Comparison of ENCODE assay signal across 24 mouse cellular contexts in the genomic region with DNA sequence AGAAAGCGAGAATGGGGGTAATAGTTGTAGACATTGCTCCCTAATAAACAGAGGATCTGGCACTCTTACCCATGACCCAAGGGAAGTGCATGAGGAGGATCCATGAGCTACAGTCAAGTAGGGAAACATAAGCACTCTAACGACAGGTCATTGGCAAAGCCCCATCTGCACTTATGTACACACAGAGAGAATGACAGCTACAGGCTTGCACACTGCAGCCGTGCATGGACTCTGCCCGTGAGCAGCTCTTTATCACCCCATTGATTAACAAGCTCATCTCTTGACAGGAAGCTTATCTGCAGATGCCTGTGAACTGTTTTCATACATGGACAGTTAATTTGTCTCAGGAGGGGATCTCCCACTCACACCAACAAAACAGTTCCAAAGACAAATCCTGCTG.
DNase-seq lines count a peak whose midpoint lies in the region; ATAC-seq and TF ChIP-seq lines count a peak whose summit lies in the region.
"Had no signal": no experiment of that assay in that cellular context is flagged by ENCODE, and none has a peak within 500 bp of the region (broad histone marks: within the 10 kb centered on the region; RNA-seq: fewer than 3 reads in every experiment).

No protein-coding gene starts in this region.

- H3K79me2 ChIP-seq in liver, adult 2 months (ENCODE audit: control insufficient read depth, insufficient read depth, low read length): no peaks in the 10 kb centered on the region

- no peak overlapping the region for H3K4me3 ChIP-seq in heart, embryonic 10.5 days
- no peak overlapping the region for H3K4me3 ChIP-seq in liver, adult 2 months (ENCODE audit: insufficient read depth, low read depth, low read length)
- H3K4me3 ChIP-seq in liver, embryonic 11.5 days (ENCODE audit: low read depth, low read length): no peak overlapping the region
- no peak overlapping the region for H3K4me3 ChIP-seq in liver, embryonic 16.5 days (ENCODE audit: low read depth, low read length)
- H3K4me3 ChIP-seq: forebrain, embryonic 10.5 days; forebrain, embryonic 13.5 days; gastrocnemius, adult 2 months; heart, adult 2 months; heart, embryonic 12.5 days had no signal

- no peaks in the 10 kb centered on the region for H3K9me3 ChIP-seq in heart, embryonic 10.5 days
- no peaks in the 10 kb centered on the region for H3K9me3 ChIP-seq in liver, embryonic 11.5 days (ENCODE audit: control insufficient read depth, low read length)
- no peaks in the 10 kb centered on the region for H3K9me3 ChIP-seq in liver, embryonic 16.5 days (replicated peaks; ENCODE audit: control insufficient read depth, low read length)
- H3K9me3 ChIP-seq: forebrain, embryonic 10.5 days; forebrain, embryonic 13.5 days; heart, embryonic 12.5 days had no signal

- no peak for DNase-seq in heart, embryonic 10.5 days (ENCODE audit: low spot score)
- DNase-seq in heart, adult 18-20 months: no peak
- DNase-seq in liver, adult 2 months (ENCODE audit: extremely low read depth, low read depth, low spot score): peak; percentile 43
- no peak for DNase-seq in liver, embryonic 11.5 days (ENCODE audit: low spot score)
- no peak for DNase-seq in right cerebral cortex, postnatal 25 days
- no peak for DNase-seq in lung, postnatal 25 days (ENCODE audit: low spot score)
- DNase-seq: adrenal gland, postnatal 10 days; adrenal gland, postnatal 36 days; cerebellum, adult 18-20 months; cerebellum, adult 9-10 months; cerebellum, postnatal 14 days; gastrocnemius, adult 2 months; gastrocnemius, postnatal 25 days; heart, adult 2 months; heart, postnatal 14 days; heart, postnatal 4 days had no signal

- H3K27me3 ChIP-seq in heart, embryonic 10.5 days (ENCODE audit: insufficient read depth, poor library complexity, severe bottlenecking): no peaks in the 10 kb centered on the region
- H3K27me3 ChIP-seq in liver, adult 2 months (ENCODE audit: control insufficient read depth, insufficient read depth, low read length): no peaks in the 10 kb centered on the region
- no peaks in the 10 kb centered on the region for H3K27me3 ChIP-seq in liver, embryonic 11.5 days (replicated peaks; ENCODE audit: control insufficient read depth, insufficient read depth, low read length)
- no peaks in the 10 kb centered on the region for H3K27me3 ChIP-seq in liver, embryonic 16.5 days (ENCODE audit: control insufficient read depth, insufficient read depth, low read depth, low read length)
- H3K27me3 ChIP-seq: forebrain, embryonic 13.5 days; heart, embryonic 12.5 days had no signal

- ATAC-seq in liver, embryonic 11.5 days (replicated peaks; ENCODE audit: low FRiP score): no peak
- peak; percentile 67 for ATAC-seq in liver, embryonic 16.5 days (ENCODE audit: low read depth)
- ATAC-seq: activated CD4-positive, CD25-positive, alpha-beta regulatory T cell, adult 4 months; forebrain, embryonic 13.5 days; forebrain, embryonic 16.5 days; hindbrain, postnatal 0 days had no signal

- no peak overlapping the region for H3K4me2 ChIP-seq in liver, embryonic 11.5 days
- no peak overlapping the region for H3K4me2 ChIP-seq in liver, embryonic 16.5 days (ENCODE audit: low read depth, low read length)
- H3K4me2 ChIP-seq: forebrain, embryonic 13.5 days; heart, embryonic 12.5 days; hindbrain, embryonic 14.5 days had no signal

- 45% methylated on average over 4 of the region's 4 CpGs for WGBS in heart, embryonic 10.5 days
- WGBS in liver, adult 2 months: 32% methylated on average over 4 of the region's 4 CpGs
- 38% methylated on average over 4 of the region's 4 CpGs for WGBS in liver, embryonic 11.5 days
- WGBS in liver, embryonic 16.5 days (ENCODE audit: insufficient replicate concordance): 35% methylated on average over 4 of the region's 4 CpGs

- no peak for TF ChIP-seq CTCF in liver, adult 2 months (IDR thresholded peaks at IDR 0.05; ENCODE audit: low read depth, low read length)

- no peak overlapping the region for H3K9ac ChIP-seq in liver, adult 2 months (ENCODE audit: low read depth, low read length)
- no peak overlapping the region for H3K9ac ChIP-seq in liver, embryonic 11.5 days (ENCODE audit: low read depth, low read length)
- no peak overlapping the region for H3K9ac ChIP-seq in liver, embryonic 16.5 days (ENCODE audit: low read depth, low read length)
- H3K9ac ChIP-seq: forebrain, embryonic 13.5 days; heart, embryonic 12.5 days; hindbrain, embryonic 14.5 days had no signal

- 0 out of 2 replicates have a peak overlapping the region, but pooled peaks have one; percentile 9 for H3K27ac ChIP-seq in heart, embryonic 10.5 days
- no peak overlapping the region for H3K27ac ChIP-seq in liver, adult 2 months (replicated peaks; ENCODE audit: insufficient read depth, low read depth, low read length)
- H3K27ac ChIP-seq in liver, embryonic 11.5 days (ENCODE audit: low read depth, low read length): no peak overlapping the region
- H3K27ac ChIP-seq in liver, embryonic 16.5 days (ENCODE audit: low read length): no peak overlapping the region
- H3K27ac ChIP-seq: forebrain, embryonic 10.5 days; forebrain, embryonic 13.5 days; gastrocnemius, adult 2 months; heart, adult 2 months; hindbrain, embryonic 14.5 days; hindbrain, postnatal 0 days had no signal

- TF ChIP-seq POLR2A in liver, adult 2 months (IDR thresholded peaks at IDR 0.05; ENCODE audit: extremely low read depth, insufficient read depth, low read length): no peak

- peaks cover 18% of the 10 kb centered on the region for H3K4me1 ChIP-seq in heart, embryonic 10.5 days
- H3K4me1 ChIP-seq in liver, adult 2 months (ENCODE audit: control insufficient read depth, insufficient read depth, low read length): peaks cover 2% of the 10 kb centered on the region; the same call in 1 of the 2 replicates
- peaks cover 11% of the 10 kb centered on the region for H3K4me1 ChIP-seq in liver, embryonic 11.5 days (replicated peaks; ENCODE audit: control insufficient read depth, insufficient read depth, low read length)
- peaks cover 10% of the 10 kb centered on the region for H3K4me1 ChIP-seq in liver, embryonic 16.5 days (ENCODE audit: control insufficient read depth, low read depth, low read length)
- H3K4me1 ChIP-seq: forebrain, embryonic 10.5 days; forebrain, embryonic 13.5 days had no signal

- no peaks in the 10 kb centered on the region for H3K36me3 ChIP-seq in heart, embryonic 10.5 days
- H3K36me3 ChIP-seq in liver, adult 2 months (ENCODE audit: control insufficient read depth, insufficient read depth, low read length): no peaks in the 10 kb centered on the region
- H3K36me3 ChIP-seq in liver, embryonic 11.5 days (ENCODE audit: control insufficient read depth, insufficient read depth, low read length): no peaks in the 10 kb centered on the region
- H3K36me3 ChIP-seq in liver, embryonic 16.5 days (ENCODE audit: control insufficient read depth, insufficient read depth): no peaks in the 10 kb centered on the region
- H3K36me3 ChIP-seq: forebrain, embryonic 10.5 days; heart, embryonic 12.5 days had no signal
